Mouse (Mus musculus) lung, postnatal 4 days (tissue): ENCODE measurements around the gene Grid2.

Source experiments
- DNase-seq, 2 experiments: peaks; one replicate each; pipeline ENCODE4 v3.0.0; 2021

The Grid2 gene

DNA sequence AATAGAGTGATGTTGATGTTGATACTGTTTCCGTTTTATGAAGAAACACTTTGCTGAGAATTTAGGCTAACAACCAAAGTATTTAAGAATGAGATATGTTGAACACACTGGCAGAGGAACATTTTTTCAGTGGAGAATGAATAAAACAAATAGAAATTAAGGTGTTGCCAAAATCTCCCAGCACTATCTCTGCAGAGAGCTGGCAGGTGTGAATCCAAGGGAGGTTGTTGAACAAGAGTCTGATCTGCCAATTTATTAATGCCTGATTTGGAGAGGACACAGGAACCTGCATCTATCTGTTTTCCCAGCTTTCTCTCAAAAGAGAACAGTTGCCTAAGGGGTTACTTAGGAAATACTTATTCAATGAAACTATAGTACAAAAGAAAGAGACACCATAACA, 822.2 kb downstream of the Grid2 start:
- DNase-seq, result no peak

GRCm38 (mm10) chr6:64098662-64099061, 843.0 kb downstream of the Grid2 start:
- no peak for DNase-seq

- DNase-seq, result no peak
These were observed 858.9 kb downstream of the Grid2 start for GRCm38 (mm10) chr6:64114594-64114993.

DNA sequence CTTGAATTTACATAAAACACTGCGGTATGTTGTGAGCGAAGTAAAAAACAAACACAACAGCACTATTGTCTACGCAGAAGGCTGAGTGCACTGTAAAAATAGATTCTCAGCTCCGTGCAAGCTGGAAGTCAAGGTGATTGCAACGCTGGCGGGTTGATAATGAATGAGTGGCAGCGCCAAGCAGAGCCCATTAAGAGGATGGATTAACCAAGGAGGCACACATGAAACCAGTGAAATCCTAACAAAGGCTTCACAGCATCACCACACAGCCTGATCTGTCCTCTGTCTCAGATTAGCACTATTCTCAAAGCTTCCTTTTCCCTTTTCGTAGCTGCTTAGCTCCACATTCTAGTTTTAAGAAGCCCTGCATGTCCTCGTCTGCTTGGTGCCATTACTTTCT, 880.6 kb downstream of the Grid2 start:
- no peak for DNase-seq

DNA sequence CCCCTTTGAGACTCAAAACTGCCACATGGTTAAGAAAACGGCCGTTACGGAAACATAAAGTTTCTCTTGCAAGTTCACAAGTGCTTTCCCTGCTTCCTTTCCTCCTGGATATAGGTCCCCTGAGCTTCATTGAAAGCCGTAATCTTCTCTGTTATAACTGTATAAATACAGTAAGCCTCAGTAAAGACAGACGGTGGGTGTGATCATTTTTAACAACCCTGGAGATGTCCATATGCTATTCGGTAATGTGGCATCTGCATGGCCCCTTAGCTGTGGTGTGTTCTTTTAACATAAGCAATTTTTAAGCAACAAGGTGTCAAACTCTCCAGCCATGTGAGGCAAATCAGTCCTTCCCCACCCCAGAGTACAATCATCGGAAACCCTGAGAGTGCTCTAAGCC, 892.9 kb downstream of the Grid2 start:
- no peak for DNase-seq

GRCm38 (mm10) chr6:64174995-64175612, 919.4 kb downstream of the Grid2 start:
- DNase-seq, result no peak

GRCm38 (mm10) chr6:64193646-64194045, 938.0 kb downstream of the Grid2 start:
- no peak for DNase-seq

DNA sequence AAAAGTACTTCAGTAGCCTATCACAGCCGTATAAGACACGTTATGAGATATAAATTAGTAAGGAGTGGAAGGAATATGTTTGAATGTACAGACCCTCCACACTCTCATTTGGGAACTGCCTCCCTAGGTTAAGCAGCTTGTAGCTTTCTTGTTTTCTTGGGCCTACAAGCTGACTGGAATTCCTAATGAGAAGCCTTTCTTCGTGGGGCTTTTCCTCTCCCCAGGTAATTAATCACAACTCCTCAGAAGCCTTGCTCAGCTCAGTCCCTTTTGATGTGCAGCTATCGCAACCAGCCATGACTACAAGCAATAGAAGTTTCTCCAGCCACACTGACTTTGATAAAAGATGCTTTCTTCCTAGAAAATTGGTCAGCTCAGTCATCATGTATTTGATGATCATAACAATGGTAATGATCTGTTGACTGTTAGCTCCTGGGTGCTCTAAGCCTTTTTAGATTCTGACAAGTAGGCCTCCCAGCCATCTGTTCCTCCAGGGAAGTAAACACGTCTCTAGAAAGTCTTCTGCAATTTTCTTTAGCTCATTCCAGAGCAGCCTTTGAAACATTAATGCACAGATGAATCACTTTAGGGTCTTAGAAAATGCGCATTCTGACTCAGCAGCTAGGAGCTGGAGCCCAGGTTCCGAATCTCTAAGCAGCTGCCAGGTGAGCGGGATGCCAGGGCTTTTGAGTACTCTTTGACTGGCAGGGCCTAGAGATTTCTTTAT, 946.9 kb downstream of the Grid2 start:
- DNase-seq, result no peak

DNA sequence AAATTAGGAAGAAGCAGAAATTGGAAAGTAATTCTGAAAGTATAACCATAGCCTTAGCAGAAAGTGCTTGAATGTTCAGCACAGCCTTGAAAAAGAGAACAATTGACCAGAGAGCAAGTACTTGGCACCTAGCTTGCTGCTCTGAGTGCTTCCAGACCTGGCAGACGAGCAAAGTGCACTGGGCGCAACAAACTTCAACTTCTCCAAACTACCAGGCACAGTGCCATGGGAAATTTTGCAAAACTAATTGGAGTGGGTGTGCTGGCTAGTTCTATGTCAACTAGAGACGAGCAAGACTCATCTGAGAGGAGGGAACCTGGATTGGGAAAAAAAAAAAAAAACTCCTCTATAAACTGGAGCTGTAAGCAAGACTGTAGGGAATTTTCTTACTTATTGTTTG, 980.7 kb downstream of the Grid2 start:
- no peak for DNase-seq

DNA sequence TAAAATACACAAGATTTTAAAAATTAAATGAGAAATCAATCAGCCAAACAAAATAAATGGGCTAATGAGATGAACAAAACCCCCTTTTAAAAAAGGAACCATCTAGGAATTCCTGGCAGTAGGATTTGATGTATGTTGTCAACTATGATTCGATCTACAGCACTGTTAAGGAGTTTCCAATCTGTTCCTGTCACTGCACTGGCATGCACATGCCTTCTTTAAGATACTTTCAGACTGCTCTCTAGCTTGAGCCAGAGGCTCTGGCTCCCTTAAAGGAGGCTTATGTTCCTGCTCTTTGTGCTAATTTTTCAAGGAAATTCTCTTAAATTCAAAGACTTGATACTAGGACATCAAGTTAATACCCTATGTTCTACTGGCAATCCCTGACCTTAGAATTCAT, 984.9 kb downstream of the Grid2 start:
- no peak for DNase-seq

DNA sequence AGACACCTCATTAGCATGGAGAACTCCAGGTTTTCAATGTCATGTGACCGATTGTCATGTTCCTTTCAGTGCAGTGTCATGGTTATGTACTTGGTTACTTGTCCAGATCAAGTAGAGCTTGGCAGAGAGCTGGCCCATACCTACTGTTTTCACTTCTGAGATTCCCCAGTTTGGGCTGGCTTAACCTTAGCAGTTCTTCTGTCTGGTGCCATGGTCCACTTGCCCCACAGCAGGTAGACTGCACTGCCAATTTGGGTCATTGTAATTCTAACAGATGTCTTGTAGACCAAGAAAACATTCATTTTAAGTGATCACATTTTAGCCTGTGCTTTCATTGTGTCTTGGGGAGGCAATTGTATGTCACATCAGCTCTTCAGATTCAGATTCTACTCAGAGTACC, 990.3 kb downstream of the Grid2 start:
- no peak for DNase-seq

DNA sequence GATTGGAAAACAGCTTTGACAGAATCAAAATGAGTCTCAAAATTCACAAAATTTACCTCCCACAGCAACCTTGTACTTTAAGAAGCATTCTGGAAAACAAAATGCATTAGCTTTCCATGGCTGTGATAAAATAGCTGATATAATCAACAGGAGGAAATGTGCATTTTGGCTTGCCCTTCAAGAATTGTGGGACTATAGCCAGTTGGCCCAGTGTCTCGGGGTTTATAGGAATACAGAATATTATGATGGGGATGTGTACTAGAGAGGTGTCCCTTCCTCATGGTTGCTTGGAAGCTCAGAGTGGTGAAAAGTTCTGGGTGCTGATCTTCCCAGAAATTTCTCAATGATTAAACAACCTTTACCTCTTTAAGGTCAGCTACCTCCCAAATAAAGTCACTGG, 995.4 kb downstream of the Grid2 start:
- DNase-seq, result no peak

- no peak for DNase-seq
These were observed 1007.8 kb downstream of the Grid2 start for GRCm38 (mm10) chr6:64263517-64263916.

- DNase-seq, result no peak
These were observed 1008.5 kb downstream of the Grid2 start for GRCm38 (mm10) chr6:64264224-64264623.

GRCm38 (mm10) chr6:64274319-64275114, 1018.8 kb downstream of the Grid2 start:
- DNase-seq, result no peak

GRCm38 (mm10) chr6:64279927-64280326, 1024.3 kb downstream of the Grid2 start:
- no peak for DNase-seq

DNA sequence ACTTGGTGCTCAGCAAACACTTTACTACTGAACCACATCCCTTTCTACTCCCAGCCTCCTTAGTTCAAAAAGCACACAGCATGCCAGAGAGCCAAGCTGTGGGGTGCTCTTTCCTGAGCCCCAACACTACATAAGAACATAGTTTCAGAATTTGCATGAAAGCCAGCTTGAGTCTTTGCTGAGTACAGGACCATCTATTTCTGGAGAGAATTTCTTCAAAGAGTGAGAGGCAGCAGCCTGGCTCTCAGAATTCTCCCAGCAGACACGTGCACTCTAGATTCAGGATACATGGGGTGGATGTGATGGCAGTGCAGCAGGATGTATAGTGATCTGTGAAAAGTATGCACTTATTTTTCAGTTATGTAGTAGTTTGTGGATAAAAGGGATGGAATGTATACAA, 1038.1 kb downstream of the Grid2 start:
- no peak for DNase-seq

- DNase-seq, result no peak
These were observed 1042.0 kb downstream of the Grid2 start for GRCm38 (mm10) chr6:64297633-64298032.

GRCm38 (mm10) chr6:64304709-64305476, 1049.2 kb downstream of the Grid2 start:
- no peak for DNase-seq

GRCm38 (mm10) chr6:64308631-64309030, 1053.0 kb downstream of the Grid2 start:
- no peak for DNase-seq

DNA sequence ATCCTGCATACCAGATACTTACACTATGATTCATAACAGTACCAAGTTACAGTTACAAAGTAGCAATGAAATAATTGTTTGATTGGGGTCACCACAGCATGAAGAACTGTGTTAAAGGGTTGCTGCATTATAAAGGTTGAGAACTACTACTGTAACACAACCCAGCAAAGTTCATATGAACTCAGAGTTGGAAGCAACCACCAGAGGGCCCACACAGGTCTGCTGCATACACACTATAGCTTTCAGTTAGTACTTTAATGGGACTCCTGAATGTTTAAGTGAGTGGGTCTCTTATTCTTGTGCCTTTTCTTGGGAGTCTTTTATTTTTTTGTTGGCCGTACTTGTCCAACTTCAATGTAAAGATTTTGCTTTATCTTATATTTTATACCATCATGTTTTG, 1057.5 kb downstream of the Grid2 start:
- DNase-seq, result no peak

- DNase-seq, result no peak
These were observed 1071.3 kb downstream of the Grid2 start for GRCm38 (mm10) chr6:64326936-64327335.

DNA sequence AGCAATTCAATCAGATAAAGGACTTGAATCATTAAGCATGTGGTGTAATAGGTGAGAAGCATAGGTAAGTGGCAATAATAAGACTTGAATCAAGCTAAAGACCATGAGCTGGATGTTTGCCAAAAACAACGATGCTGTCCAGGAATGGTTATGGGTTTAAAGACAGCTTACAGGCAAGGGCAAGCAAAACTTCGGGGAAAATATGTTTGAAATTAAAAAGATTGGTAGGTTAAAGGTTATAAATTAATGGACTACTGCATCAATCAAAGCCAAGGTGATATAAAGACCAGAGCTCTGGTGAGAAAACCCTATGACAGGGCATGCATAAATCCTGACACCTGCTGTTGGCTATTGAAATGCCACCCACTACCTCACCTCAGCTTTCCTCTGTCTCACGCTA, 1072.2 kb downstream of the Grid2 start:
- no peak for DNase-seq
